Mouse (Mus musculus): ENCODE measurements around the gene Plcz1. TPM values are rescaled to one million over a fixed set of nuclear protein-coding genes. Genes with fewer than 3 reads are reported as not detected.

The Plcz1 gene
- total RNA-seq (2021) = not detected
- long read RNA-seq, experiment 1 = 0 reads
- long read RNA-seq, experiment 2 = 0 reads

DNA sequence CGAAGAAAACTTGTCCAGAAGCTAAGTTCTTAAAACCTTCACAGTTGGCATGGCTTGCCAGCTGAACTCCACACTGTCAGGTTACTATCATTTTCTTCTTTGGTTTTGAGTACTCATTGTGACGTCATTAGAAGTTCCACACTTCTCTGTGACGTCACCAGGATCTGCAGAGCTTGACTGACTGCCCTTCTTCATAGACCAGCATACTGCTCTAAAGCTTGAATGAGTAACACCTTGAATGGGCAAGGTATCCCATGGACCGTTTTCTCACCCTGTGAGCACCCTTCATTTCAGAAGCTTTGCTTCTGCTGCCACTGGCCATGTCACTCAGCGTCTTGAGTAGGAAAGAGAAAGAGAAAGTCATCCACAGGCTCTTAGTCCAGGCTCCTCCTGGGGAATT lies at the start of gene Plcz1:
TSS of gene Plcz1 (minus strand) at position 101 of the 400 bp plus-strand sequence.
- no peak for DNase-seq

DNA sequence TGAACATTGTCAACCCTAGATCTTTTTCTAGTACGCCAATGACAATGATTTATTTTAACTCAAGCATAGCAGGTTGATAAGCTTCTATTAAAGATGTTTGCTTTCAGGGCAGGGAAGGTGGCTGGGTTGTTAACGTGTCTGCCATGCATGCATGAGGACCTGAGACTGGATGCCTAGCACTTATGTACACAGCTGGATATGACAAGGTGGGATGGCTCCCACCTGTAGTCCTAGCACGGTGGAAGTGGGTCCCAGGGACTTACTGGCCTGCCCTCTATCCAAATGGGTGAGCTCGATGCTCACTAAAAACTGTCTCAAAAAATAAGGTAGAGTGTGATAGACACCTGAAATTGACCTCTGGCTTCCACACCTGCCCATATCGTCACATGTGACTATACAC lies 48.6 kb upstream of the Plcz1 start:
- no peak for DNase-seq

DNA sequence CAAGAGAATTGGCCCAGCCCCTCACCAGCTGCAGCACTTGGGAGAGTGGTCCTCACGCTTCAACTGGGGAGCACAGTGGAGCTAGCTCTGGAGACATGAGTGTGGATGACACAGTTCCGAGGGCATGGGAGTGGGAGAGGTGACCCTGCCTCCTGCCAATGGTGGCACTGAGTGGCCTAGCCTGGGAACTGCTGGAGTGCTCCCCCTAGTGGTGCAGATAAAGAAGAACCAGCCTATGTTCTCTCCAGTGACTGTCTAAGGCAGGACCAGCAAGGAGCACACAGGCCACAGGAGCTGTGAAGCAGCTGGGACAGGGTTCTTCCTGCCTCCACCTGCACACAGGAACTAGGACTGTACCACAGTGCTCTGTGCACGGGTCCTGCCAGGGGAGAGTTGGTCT lies 40.5 kb upstream of the Plcz1 start:
- DNase-seq = peak; percentile 12 to 28

DNA sequence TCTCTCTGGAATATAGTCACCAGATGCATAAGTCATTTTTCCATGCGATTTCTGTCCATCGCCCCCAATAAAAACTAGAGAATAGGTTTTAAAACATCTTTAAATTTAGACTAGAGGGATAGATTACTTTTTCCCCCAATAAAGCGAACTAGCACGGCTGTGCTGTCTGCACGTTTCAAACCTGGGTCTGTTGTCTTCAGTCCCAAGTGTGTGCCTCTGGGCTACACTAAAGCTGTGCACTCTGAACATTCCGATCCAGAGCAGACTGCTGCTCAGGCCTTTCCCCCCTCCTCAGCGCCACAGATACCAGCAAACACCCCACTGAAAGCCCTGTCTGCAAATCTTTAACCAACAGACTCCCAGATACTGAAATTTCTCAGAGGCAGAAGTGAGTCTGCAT lies 39.7 kb upstream of the Plcz1 start:
- no peak for DNase-seq

DNA sequence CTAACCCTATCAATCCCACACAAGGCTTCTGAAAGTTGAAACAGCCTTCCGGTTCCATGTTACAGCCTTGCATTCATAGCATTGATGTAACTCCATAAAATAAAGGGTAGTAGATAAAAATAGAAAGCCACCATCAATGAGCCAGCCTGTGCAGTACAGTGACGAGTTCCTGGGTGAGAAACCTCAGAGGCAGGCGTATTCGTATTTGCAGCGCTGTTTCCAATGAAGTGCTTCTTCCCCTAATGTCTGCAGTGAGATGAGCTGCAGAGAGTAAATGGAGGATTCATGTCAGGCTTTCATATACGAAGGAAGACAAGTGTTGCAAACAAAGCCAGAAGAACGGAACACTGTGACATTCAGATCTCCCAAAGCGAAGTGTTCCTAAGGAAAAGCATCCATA lies 27.9 kb upstream of the Plcz1 start:
- DNase-seq = no peak

DNA sequence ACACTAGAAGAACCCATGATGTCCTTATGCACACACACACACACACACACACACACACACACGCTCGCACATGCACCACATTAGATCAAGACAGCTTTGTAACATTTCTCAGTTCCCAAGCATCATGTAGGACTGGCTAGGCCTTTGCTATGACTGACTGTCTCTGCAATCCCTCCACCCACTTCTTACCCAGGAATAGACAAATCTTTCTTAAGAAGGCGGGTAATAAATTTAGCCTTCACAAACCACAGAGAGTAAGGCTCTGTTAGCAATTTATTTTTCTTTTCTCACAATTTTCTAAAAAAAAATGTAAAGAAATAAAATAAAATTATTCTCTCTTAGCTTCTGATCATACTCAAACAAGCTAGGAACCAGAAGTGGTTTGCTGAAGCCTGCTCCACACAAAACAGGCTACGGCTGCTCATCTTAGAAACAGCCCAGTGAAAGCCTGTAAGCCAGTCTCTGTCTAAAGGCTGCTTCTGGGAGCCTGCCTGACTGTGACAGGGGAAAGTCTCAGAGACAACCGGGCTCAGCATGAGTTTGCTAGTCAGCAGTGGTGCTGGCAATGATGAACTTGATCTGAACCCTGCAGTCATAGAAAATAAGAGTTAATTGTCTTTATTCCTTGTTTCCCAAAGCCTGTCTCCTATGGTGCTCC lies 13.1 kb upstream of the Plcz1 start:
- no peak for DNase-seq

DNA sequence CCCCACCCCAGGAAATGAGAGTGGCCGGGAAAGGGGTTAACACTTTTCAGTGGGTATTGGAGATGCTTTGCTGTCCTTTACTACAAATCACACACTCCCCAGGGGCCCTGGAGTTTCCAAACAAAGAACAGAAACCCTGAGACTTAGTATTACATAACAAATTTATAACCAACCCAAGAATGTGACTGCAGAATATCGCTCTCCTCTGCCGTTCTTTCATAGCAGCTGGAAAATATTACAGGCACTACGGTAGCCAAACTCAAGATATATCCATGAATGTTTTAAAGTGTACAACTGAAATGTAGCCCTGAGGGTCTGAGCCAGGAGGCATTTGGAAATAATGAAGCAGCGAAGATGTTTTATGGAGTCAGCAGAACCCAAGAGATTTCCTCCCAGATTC lies 10.2 kb upstream of the Plcz1 start:
- peak in 1 of 2 experiments; percentile 11 for DNase-seq

DNA sequence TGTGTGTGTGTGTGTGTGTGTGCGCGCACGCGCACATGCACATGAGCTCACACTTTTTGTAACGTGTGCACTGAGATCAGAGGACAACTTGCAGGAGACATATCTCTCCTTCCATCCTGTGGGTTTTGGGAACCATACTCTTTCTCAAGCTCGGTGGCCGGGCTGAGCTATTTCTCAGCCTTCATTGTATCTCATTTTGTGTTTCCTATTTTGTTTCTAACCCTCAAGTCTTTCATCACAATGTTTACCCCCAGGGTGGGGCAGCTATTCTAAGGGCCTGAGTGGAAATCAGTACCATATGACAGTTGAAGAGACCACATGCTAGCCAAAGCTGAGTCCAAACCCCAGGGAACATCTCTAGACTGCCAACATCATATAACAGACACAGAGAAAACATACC lies 305 bp downstream of the Plcz1 start, which contains the start of gene Capza3:
TSS of gene Capza3 (plus strand) at position 301 of the 400 bp plus-strand sequence.
- DNase-seq = no peak

DNA sequence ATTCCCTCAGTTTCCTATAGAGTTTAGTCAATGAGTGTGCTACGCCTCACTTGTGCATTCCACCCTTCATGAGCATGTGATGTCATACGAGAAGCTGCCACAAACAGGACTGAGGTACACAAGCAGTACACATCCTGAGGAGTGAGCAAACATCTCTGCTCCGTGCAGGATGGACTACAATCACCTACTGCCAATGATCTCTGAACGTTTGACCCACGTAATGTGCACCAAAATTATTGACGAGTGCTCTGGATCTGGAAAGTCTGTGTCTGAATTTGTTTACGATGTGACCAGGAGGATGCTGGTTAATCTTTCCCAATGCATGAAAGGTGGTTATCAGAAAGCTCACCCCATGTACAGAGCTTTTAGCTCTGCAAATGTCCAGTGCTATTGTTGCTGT lies 16.9 kb downstream of the Plcz1 start:
- no peak for DNase-seq

DNA sequence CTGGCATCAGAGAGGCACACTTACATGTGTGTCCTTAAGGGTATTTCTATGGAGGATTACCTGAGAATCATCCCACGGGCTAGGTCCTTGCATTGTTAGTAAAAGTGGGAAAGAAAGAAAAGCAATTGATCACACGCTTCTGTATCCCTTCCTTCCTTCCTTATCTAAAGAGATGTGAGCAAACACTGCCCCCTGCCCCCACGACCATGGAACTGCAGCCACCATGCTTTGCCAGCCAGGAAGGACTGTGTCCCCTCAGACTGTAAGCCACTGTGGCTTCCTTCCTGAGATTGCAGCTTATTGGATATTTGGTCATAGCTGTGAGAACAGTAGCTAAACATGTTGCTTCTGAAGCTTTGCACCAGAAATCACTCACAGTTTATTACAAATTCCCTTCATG lies 36.1 kb downstream of the Plcz1 start:
- DNase-seq = no peak

DNA sequence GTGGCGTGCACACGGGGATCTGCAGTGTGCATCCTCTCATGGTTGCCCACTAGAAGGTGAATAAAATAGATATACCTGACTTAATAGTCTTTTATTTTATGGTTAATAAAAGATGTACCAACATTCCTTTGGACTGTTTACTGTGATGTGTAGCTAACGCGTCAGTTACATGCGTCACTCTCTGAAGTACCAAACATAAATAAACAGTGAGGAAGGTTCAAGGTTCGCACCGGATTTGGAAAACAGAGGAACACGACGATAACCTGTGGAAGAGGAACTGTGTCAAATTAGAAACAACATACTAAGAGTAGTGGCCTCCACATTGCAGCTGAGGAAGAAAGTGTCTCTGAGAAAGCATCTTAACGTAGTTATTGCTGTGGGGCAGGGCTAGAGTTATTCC lies 51.7 kb downstream of the Plcz1 start:
- no peak for DNase-seq

DNA sequence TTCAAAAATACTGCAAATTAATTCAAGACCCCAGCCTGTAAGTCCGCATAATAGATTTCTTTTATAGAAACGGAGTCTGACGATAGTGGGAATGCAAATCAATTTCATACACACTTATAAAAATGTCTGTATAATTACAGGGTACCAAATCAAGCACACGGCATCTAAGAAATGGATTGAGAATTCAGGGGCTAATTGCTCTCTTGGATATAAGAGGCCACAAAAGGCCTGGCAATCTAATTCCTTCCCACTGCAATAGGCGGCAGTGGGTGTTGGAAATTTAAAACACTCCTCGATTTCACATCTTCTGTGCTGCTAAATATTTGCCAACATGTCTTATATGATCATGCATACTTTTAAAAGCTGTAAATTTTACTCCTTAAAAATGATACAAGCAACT lies 52.2 kb downstream of the Plcz1 start:
- no peak for DNase-seq

DNA sequence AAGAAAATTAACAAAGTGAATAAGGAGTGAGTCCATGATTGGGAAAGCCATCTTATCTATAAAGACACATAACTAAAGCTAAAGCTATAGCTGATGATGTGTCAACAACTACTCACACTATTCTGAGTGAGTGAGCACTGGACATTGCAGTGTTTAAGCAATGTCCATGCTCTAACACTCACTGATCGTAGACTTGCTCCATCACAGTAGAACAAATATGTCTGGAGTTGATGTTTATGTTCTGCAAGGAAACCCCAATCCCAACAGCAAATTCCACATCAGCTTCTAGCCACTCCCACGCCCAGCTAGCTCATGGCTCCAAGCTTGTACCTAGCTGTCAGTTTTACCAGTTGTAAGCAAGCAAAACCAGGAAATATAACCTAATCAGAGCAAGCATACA lies 54.7 kb downstream of the Plcz1 start:
- no peak for DNase-seq

DNA sequence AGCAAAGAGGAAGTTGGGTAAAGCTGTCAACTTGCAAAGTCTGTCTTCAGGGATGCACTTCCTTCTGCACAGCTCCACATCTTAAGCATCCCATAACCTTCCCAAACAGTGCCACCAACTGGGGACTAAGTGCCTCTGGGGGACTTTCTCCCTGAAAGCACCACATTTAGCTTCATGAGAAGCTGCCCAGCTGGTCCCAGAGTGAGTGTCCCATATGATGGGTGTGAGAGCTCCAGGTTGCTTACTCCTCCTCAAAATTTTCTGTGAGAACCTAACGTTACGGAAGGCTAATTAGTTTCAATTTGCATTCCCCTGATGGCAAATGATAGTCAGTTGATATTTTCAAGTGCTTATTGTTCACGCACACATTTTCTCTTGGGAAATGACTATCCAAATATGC lies 57.2 kb downstream of the Plcz1 start:
- no peak for DNase-seq

DNA sequence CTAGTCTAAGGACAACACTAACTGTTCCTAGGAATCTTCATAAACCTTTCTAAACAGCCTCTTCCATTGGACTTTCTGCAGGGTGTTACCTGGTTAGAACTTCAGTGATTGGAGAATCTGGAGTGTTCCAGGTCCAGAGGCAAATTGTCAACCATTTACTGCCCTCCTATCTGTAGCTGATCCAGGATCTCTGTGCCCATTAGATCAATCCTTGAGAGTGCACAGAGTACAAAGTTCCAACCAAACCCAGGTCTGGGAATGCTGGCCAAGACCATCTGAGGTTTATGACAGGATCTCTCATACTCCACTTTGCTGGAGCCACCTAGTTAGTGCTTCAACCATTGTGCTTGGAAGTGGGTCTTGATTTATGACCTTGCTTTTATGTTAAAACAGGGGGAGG lies 60.2 kb downstream of the Plcz1 start:
- no peak for DNase-seq

DNA sequence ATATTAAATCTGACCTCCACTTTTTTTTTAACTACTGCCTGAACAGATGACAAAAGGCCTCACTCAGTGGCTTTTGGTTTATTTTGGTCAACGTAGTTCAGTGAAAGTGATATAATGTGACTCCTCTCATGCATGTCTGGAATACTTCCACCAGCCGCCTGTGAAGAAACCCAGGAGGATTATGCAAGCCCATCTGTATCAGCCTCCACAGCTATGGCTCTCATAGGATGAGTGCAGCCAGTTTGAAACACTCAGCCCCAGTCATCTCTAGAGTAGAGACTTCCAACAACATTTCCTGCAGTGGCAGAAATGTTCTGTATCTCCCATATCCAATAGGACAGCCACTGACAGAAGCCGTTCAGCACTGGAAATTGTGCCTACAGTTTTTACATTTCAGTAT lies 63.1 kb downstream of the Plcz1 start:
- DNase-seq = no peak

DNA sequence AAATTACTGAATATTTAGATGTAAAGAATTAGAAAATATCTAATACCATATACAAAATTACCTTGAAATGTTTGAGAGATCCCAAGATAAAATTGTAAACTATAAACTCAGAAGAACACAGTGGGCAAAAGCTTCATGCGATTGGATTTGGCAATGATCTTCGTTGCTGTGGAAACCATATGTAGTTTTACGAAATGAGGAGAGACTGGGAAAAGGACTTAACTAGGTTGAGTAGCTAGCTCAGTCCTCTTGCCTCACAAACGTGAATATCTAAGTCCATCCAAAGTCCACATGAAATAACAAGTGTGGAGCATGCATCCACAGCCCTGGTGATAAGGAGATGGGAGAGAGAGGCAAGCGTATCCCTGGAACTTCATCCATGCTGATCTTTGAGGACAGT lies 66.6 kb downstream of the Plcz1 start:
- no peak for DNase-seq

DNA sequence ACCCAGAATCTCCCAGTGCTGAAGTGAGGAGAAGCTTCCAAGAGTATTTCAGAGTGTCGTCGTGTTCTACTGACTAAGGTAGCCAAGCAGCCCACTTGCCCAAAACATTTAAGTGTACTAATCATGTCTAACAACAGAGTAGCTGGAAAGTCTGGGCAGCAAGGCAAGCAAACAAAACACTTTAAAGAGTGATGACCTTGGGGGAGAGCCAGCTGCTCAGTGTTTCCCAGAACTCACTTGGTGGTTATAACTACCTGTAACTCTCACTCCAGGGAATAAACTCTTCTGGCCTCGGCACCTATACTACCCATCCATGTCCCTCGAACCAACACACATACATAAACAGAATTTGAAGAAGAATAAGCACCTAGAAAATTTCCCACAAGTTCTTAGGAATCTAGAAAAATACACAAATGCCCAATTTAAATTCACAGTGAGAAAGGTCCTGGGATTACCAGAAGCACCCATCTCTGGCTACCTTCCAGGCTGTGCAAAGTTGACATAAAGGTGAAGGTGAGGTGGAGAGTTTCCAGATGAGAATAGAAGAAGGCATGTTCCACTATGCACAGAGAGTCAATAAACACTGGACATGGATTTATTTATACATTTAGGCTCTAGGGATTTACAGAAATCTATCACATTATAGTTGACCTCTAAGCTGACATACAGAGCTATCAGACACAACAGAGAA lies 69.5 kb downstream of the Plcz1 start:
- DNase-seq = no peak

DNA sequence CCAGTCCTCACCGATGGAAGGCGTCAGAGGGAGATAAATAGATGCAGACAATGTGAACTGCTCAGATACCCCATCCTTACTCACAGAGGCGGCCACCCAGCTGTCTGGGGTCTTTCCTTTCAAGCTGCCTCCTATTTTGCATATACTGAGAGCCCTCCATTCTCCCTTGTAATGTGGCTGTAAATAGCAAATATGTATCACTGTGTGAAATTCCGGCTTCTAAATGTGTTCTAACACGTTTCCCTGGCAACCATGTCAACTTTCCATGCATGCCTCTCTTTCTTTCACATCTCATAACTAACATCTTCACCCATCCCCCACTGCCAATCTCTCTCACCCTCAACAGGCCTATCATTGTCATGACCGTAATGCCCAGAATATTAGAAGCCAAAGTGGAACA lies 74.6 kb downstream of the Plcz1 start:
- DNase-seq = no peak

DNA sequence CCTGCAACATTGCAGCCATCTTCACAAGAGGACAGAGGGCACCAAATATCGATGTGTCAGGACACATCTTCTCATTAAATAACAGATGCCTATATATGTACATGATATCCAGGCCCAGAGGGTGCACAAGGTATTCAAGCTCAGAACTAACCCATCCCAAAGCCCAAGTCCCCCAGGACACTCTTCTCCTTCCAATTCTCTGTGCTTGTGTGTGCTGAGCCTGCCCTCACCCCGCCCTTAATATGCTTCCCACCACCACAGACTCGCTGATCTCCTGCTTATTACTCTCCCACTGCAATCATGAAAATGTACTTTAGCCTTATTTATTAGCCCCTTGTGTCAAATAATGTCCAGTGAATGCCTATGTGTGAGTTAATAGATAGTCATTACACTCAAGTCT lies 76.4 kb downstream of the Plcz1 start:
- DNase-seq = no peak

DNA sequence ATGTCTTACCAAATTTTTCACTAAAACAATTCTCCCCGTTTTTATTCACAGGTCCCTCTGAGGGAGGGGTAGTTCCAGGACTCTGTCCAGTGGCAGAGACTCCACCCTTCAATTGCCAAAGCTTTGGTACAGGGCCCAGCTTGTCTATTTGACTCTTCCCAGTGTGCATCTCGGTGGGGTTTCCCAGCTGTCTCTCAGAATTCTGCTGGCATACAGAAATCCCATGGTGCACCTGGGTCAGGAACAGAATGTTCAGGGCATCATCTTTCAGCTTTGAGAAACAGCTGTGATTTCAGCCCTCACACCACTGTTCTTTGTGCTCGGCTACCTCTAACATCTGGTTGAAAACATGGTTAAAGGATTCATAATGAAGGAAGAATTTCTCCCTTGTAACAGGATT lies 77.5 kb downstream of the Plcz1 start:
- DNase-seq = no peak

DNA sequence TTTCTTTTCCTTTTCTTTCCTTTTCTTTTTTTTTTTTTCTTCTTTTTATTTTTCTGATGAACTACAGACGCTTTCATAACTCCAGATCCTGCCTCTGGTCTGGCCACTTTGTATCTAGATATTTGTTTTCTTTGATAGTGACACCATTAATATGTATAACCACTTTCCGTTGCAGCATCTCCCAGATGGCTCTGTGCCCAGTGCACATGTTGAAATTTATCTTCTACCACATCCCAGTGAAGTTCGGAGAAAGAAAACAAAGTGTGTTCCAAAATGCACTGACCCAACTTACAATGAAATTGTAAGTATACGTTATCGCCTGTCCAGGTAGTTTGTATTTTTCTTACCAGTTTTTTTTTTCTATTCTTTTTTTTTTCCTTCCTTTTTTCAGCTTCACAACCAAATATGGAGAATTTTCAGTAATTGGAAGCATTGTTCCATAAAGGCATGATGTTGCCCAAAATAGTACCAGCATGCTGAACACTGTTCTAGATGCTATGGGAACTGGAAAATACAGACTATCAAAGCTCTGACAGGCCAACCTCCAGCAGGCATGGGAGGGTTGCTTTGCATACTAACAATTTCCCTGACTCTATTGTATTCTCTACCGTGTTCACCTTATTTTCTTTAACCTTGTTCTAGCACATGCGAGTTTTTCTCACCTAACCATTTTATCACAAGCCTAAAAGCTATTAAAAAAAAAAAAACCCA lies 83.6 kb downstream of the Plcz1 start:
- DNase-seq = peak; percentile 29 to 51

DNA sequence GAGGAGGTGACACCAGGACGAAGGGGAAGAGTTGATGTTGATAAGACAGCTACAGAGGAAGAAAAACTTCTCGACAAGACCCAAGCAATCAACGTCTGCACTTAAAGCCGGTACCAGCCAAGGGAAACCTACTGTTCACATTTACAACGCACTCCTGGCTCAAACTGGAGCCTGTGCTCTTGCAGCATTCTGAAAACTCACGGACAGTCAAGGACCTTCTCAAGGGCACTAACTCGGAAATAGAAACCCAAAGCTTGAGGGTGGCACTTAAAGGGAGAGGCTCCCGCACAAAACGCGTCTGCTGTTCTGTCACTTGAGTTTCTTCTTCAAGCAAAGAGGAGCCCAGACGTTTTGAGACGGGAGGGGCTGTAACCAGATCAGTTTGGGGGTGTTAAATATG lies 87.7 kb downstream of the Plcz1 start:
- DNase-seq = peak; percentile 46 to 56
